Mouse (Mus musculus) liver, postnatal 0 days (tissue): Measurements from ENCODE around the gene Ttc39b.

Experiments used
- CTCF ChIP-seq: sonication (generic); IDR thresholded peaks from 2 replicates; pipeline ENCODE4 v1.5.1; 2016; ENCODE audit warnings: antibody characterized with exemption, low read depth
- EP300 ChIP-seq: IDR thresholded peaks from 2 replicates; pipeline ENCODE4 v1.6.1; 2016; ENCODE audit warnings: antibody characterized with exemption, low read depth, mild to moderate bottlenecking

DNA sequence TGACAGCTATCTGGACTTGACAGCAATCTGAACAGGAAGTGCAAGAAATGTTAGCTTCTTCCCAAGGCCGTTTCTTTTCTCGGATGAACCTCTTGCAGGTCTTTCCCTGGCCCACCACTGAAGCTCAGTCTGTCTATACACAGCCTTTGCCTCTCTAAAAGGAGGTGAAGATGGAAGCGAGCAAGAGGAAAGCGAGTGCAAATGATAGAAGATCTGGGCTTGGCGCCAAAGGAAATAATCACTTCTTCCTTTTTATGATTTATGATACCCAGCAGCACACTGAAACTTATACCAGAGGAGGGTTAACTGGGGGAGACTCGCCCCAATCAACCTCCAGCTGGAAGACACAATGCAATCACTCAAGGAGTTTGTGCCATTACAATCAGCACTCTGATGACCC, 41.6 kb downstream of the Ttc39b start:
- no peak for TF ChIP-seq CTCF
- TF ChIP-seq EP300, result no peak
